Mouse (Mus musculus) erythroblast, embryonic 14.5 days (primary cell): Measurements from ENCODE around the gene Rabep1. TPM values are rescaled to one million over a fixed set of nuclear protein-coding genes. Genes with fewer than 3 reads are reported as not detected.
A peak's percentile ranks its signal among the peaks of the same experiment; 100 is the strongest.

Experiments used
- H3K27me3 ChIP-seq: 2 replicates; pipeline ENCODE4 v1.6.1; 2012; ENCODE audit warnings: inconsistent platforms; ENCODE audit not compliant: control insufficient read depth
- H3K36me3 ChIP-seq: 2 replicates; pipeline ENCODE4 v1.6.1; 2012; ENCODE audit warnings: mild to moderate bottlenecking, inconsistent platforms; ENCODE audit not compliant: control insufficient read depth
- H3K4me1 ChIP-seq: 2 replicates; pipeline ENCODE4 v1.6.1; 2012; ENCODE audit warnings: inconsistent platforms; ENCODE audit not compliant: control insufficient read depth
- H3K4me3 ChIP-seq: replicated peaks from 2 replicates; pipeline ENCODE3; 2012; ENCODE audit warnings: moderate library complexity, mild to moderate bottlenecking, inconsistent platforms
- H3K9me3 ChIP-seq: 2 replicates; pipeline ENCODE4 v1.6.1; 2012; ENCODE audit warnings: low read length, inconsistent platforms, mixed read lengths; ENCODE audit not compliant: control insufficient read depth
- GATA1 ChIP-seq: IDR thresholded peaks from 2 replicates; pipeline ENCODE4 v1.6.1; 2012; ENCODE audit warnings: low read length, inconsistent platforms, mixed read lengths
- TAL1 ChIP-seq: IDR thresholded peaks from 3 replicates; pipeline ENCODE4 v1.6.1; 2012; ENCODE audit warnings: low read length, inconsistent platforms, mixed read lengths
- polyA plus RNA-seq: library from polyadenylated mRNA; stranded (reverse); fragments of >175 nt; gene quantifications from 2 replicates; pipeline ENCODE4 v1.2.3, GENCODE M21; 2012

Gene Rabep1
- polyA plus RNA-seq, 1 experiment: 0.42 TPM

- no peaks in the 10 kb centered on the region for H3K9me3 ChIP-seq
- peaks cover 89% of the 10 kb centered on the region for H3K36me3 ChIP-seq
- peaks cover 65% of the 10 kb centered on the region for H3K4me1 ChIP-seq
- TF ChIP-seq TAL1 (no peak), GATA1 (no peak)
- H3K27me3 ChIP-seq: no peaks in the 10 kb centered on the region
- no peak overlapping the region for H3K4me3 ChIP-seq
These were observed 130.6 kb downstream of the Rabep1 start for GRCm38 (mm10) chr11:70975193-70975592.

GRCm38 (mm10) chr11:70977293-70977692 lies 132.7 kb downstream of the Rabep1 start:
- TF ChIP-seq TAL1 (no peak), GATA1 (no peak)
- H3K36me3 ChIP-seq: peaks cover 91% of the 10 kb centered on the region
- peaks cover 67% of the 10 kb centered on the region for H3K4me1 ChIP-seq

GRCm38 (mm10) chr11:70980232-70980631 lies 135.7 kb downstream of the Rabep1 start:
- H3K27me3 ChIP-seq: no peaks in the 10 kb centered on the region
- H3K9me3 ChIP-seq: no peaks in the 10 kb centered on the region
- TF ChIP-seq GATA1: no peak
- no peak for TF ChIP-seq TAL1
- H3K36me3 ChIP-seq: peaks cover 68% of the 10 kb centered on the region
- H3K4me3 ChIP-seq: no peak overlapping the region
- H3K4me1 ChIP-seq: peaks cover 50% of the 10 kb centered on the region

More at GRCm38 (mm10) chr11:70977293-70977692, 132.7 kb downstream of the Rabep1 start:
- Histone ChIP-seq H3K27me3 (no peaks in the 10 kb centered on the region), H3K4me3 (no peak overlapping the region), H3K9me3 (no peaks in the 10 kb centered on the region)

GRCm38 (mm10) chr11:70980751-70981510 lies 136.4 kb downstream of the Rabep1 start:
- TF ChIP-seq GATA1: no peak
- no peak for TF ChIP-seq TAL1
- Histone ChIP-seq H3K36me3 (peaks cover 68% of the 10 kb centered on the region), H3K27me3 (no peaks in the 10 kb centered on the region), H3K4me1 (peaks cover 45% of the 10 kb centered on the region), H3K9me3 (no peaks in the 10 kb centered on the region), H3K4me3 (peak overlapping the region; percentile 91)

GRCm38 (mm10) chr11:70982030-70982429 lies 137.5 kb downstream of the Rabep1 start:
- Histone ChIP-seq H3K4me1 (peaks cover 41% of the 10 kb centered on the region), H3K9me3 (no peaks in the 10 kb centered on the region), H3K27me3 (no peaks in the 10 kb centered on the region), H3K36me3 (peaks cover 68% of the 10 kb centered on the region), H3K4me3 (peak overlapping the region; percentile 91)
- TF ChIP-seq GATA1: no peak
- TF ChIP-seq TAL1: no peak

- Histone ChIP-seq H3K9me3 (no peaks in the 10 kb centered on the region), H3K27me3 (no peaks in the 10 kb centered on the region), H3K36me3 (peaks cover 68% of the 10 kb centered on the region), H3K4me3 (peak within 1 kb of the TSS; percentile 91), H3K4me1 (peaks cover 42% of the 10 kb centered on the region)
- TF ChIP-seq GATA1 (no peak), TAL1 (no peak)
These were observed 138.1 kb downstream of the Rabep1 start, which contains the start of gene C1qbp for GRCm38 (mm10) chr11:70982557-70983228. TSS of gene C1qbp (minus strand) at chr11:70983026.

Other genes with a start within 250 kb of the Rabep1 start
- gene 4930544D05Rik, start 228.9 kb upstream of the Rabep1 start, polyA plus RNA-seq: not detected in 2 replicates
- gene Chrne, start 225.6 kb upstream of the Rabep1 start, polyA plus RNA-seq: 0.06 TPM in 1 of 2 replicates, not detected in the other
- gene Gp1ba, start 205.7 kb upstream of the Rabep1 start, polyA plus RNA-seq: 0.12 TPM in 2 replicates
- 24.0 and 33.2 TPM in 2 replicates for gene Rnf167, start 197.5 kb upstream of the Rabep1 start, polyA plus RNA-seq
- gene Slc25a11, start 197.3 kb upstream of the Rabep1 start, polyA plus RNA-seq: 2.2 and 2.4 TPM in 2 replicates
- gene Pfn1, start 190.1 kb upstream of the Rabep1 start, polyA plus RNA-seq: 240 and 308 TPM in 2 replicates
- 0.74 and 0.78 TPM in 2 replicates for gene Eno3, start 187.6 kb upstream of the Rabep1 start, polyA plus RNA-seq
- gene Spag7, start 175.4 kb upstream of the Rabep1 start, polyA plus RNA-seq: 11.0 and 18.1 TPM in 2 replicates
- gene Camta2, start 156.7 kb upstream of the Rabep1 start, polyA plus RNA-seq: 0.30 and 0.36 TPM in 2 replicates
- not detected in 2 replicates for gene Inca1, start 144.6 kb upstream of the Rabep1 start, polyA plus RNA-seq
- gene Kif1c, start 144.2 kb upstream of the Rabep1 start, polyA plus RNA-seq: 0.31 and 0.32 TPM in 2 replicates
- 0.04 TPM in 1 of 2 replicates, not detected in the other for gene Zfp3, start 80.6 kb upstream of the Rabep1 start, polyA plus RNA-seq
- gene Scimp, start 32.2 kb upstream of the Rabep1 start, polyA plus RNA-seq: not detected in 2 replicates
- gene Nup88, start 125.2 kb downstream of the Rabep1 start, polyA plus RNA-seq: 3.4 and 5.4 TPM in 2 replicates
- gene Rpain, start 125.4 kb downstream of the Rabep1 start, polyA plus RNA-seq: 2.4 and 3.2 TPM in 2 replicates
- gene C1qbp, start 138.2 kb downstream of the Rabep1 start, polyA plus RNA-seq: 16.1 and 18.2 TPM in 2 replicates
- 0.11 and 0.27 TPM in 2 replicates for gene Dhx33, start 159.7 kb downstream of the Rabep1 start, polyA plus RNA-seq
- gene Mis12, start 174.8 kb downstream of the Rabep1 start, polyA plus RNA-seq: 0.35 and 0.60 TPM in 2 replicates
- gene Derl2, start 175.1 kb downstream of the Rabep1 start, polyA plus RNA-seq: 1.4 and 3.1 TPM in 2 replicates
- 0.02 TPM in 1 of 2 replicates, not detected in the other for gene 6330403K07Rik, start 188.7 kb downstream of the Rabep1 start, polyA plus RNA-seq